Mouse (Mus musculus) embryonic fibroblast, embryonic 13.5 days (primary cell): ENCODE measurements around the gene Lrrc72.

Experiments used
- CTCF ChIP-seq: IDR thresholded peaks from 2 replicates; pipeline ENCODE4 v1.5.1; 2011; ENCODE audit warnings: mild to moderate bottlenecking, control low read depth, low read length, moderate library complexity, borderline replicate concordance; ENCODE audit not compliant: insufficient read depth
- POLR2A ChIP-seq: IDR thresholded peaks from 2 replicates; pipeline ENCODE4 v1.6.1; 2011; ENCODE audit warnings: low read depth, mild to moderate bottlenecking, control low read depth, low read length, moderate library complexity

DNA sequence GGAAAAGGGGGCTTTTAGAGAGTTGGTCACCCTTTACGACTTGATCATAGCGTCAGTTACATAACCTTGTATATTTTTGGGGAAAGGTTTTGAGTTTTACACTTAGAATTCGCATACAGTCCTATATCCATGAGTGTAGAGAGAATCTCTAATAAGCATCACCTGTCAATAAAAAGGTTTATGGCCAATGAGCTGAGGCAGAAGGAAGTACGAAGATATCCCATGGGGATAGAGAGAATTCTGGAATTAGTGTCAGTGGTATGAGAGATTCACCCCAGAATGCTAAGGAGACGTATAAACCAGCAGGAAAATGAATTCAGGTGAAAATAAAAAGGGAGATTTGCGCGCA is 45.4 kb downstream of the Lrrc72 start:
- TF ChIP-seq POLR2A: no peak
- TF ChIP-seq CTCF: no peak
